In genomic region chr1:118748196-118748595, GRCm38 (mm10) we compare ENCODE assay signal across 21 mouse cellular contexts.
"Had no signal": no experiment of that assay in that cellular context is flagged by ENCODE, and none has a peak within 500 bp of the region (broad histone marks: within the 10 kb centered on the region; RNA-seq: fewer than 3 reads in every experiment).

No protein-coding gene starts in this region.

- H3K4me2 ChIP-seq: limb, embryonic 12.5 days; limb, embryonic 15.5 days; lung, embryonic 15.5 days; midbrain, embryonic 13.5 days; neural tube, embryonic 13.5 days; stomach, embryonic 15.5 days had no signal

- H3K36me3 ChIP-seq: limb, embryonic 12.5 days; limb, embryonic 15.5 days; lung, embryonic 15.5 days; midbrain, embryonic 10.5 days; midbrain, embryonic 13.5 days; neural tube, embryonic 13.5 days; stomach, embryonic 15.5 days had no signal

- H3K9ac ChIP-seq: limb, embryonic 12.5 days; limb, embryonic 15.5 days; liver, embryonic 14.5 days; lung, embryonic 15.5 days; midbrain, embryonic 13.5 days; neural tube, embryonic 13.5 days; stomach, embryonic 15.5 days had no signal

- H3K4me1 ChIP-seq: limb, embryonic 12.5 days; limb, embryonic 15.5 days; lung, embryonic 15.5 days; megakaryocyte, embryonic 14.5 days; midbrain, embryonic 10.5 days; midbrain, embryonic 13.5 days; neural tube, embryonic 13.5 days; stomach, embryonic 15.5 days had no signal

- H3K27ac ChIP-seq: limb, embryonic 12.5 days; limb, embryonic 15.5 days; liver, embryonic 14.5 days; lung, embryonic 15.5 days; midbrain, embryonic 10.5 days; midbrain, embryonic 13.5 days; neural tube, embryonic 13.5 days; stomach, embryonic 15.5 days had no signal

- H3K4me3 ChIP-seq: limb, embryonic 12.5 days; limb, embryonic 15.5 days; lung, embryonic 15.5 days; megakaryocyte, embryonic 14.5 days; midbrain, embryonic 10.5 days; midbrain, embryonic 13.5 days; myocyte; neural tube, embryonic 13.5 days; stomach, embryonic 15.5 days had no signal

- H3K9me3 ChIP-seq: limb, embryonic 15.5 days; lung, embryonic 15.5 days; midbrain, embryonic 10.5 days; midbrain, embryonic 13.5 days; neural tube, embryonic 13.5 days; stomach, embryonic 15.5 days had no signal

- H3K27me3 ChIP-seq: limb, embryonic 12.5 days; limb, embryonic 15.5 days; lung, embryonic 15.5 days; megakaryocyte, embryonic 14.5 days; midbrain, embryonic 13.5 days; neural tube, embryonic 13.5 days; stomach, embryonic 15.5 days had no signal

- DNase-seq: layer of hippocampus, postnatal 36 days; left cerebral cortex, postnatal 4 days; lung, adult 18-20 months; lung, postnatal 10 days; lung, postnatal 36 days; retina, postnatal 1 day; right cerebral cortex, postnatal 25 days; spleen, adult 18-20 months; thymus, postnatal 25 days had no signal

- ATAC-seq: intestine, postnatal 0 days; midbrain, embryonic 13.5 days; midbrain, embryonic 16.5 days had no signal
